Comparison of ENCODE assay signal across 8 mouse cellular contexts in genomic region chrX:18163917-18164624, GRCm38 (mm10). TPM values are rescaled to one million over a fixed set of nuclear protein-coding genes. Genes with fewer than 3 reads are reported as not detected.
DNase-seq lines count a peak whose midpoint lies in the region; ATAC-seq and TF ChIP-seq lines count a peak whose summit lies in the region.

No protein-coding gene starts in this region.

- H3K27ac ChIP-seq in kidney, adult 2 months (ENCODE audit: insufficient read depth, low read depth, low read length): peak overlapping the region; percentile 94
- H3K27ac ChIP-seq in lung, embryonic 14.5 days (ENCODE audit: low read depth): peak overlapping the region; percentile 98
- peak overlapping the region; percentile 96 for H3K27ac ChIP-seq in neural tube, embryonic 15.5 days (replicated peaks)

- H3K4me2 ChIP-seq in lung, embryonic 14.5 days: peak overlapping the region; percentile 57
- H3K4me2 ChIP-seq in neural tube, embryonic 15.5 days: peak overlapping the region; percentile 63

- no peaks in the 10 kb centered on the region for H3K4me1 ChIP-seq in kidney, adult 2 months (ENCODE audit: control insufficient read depth, insufficient read depth, low read length)
- H3K4me1 ChIP-seq in lung, embryonic 14.5 days (ENCODE audit: insufficient read depth): no peaks in the 10 kb centered on the region
- H3K4me1 ChIP-seq in neural tube, embryonic 15.5 days: no peaks in the 10 kb centered on the region

- no peaks in the 10 kb centered on the region for H3K36me3 ChIP-seq in kidney, adult 2 months (ENCODE audit: control insufficient read depth, insufficient read depth, low read length)
- H3K36me3 ChIP-seq in lung, embryonic 14.5 days (ENCODE audit: insufficient read depth): no peaks in the 10 kb centered on the region
- H3K36me3 ChIP-seq in neural tube, embryonic 15.5 days: no peaks in the 10 kb centered on the region

- no peak for TF ChIP-seq CTCF in kidney, adult 2 months (conservative IDR thresholded peaks at IDR 0.05; ENCODE audit: insufficient read depth, insufficient read length, low read depth, low read length)
- TF ChIP-seq CTCF in lung, embryonic 14.5 days (IDR thresholded peaks at IDR 0.05; ENCODE audit: low read depth): no peak

- ATAC-seq in lung, embryonic 14.5 days (ENCODE audit: insufficient read depth): no peak
- no peak for ATAC-seq in neural tube, embryonic 15.5 days (ENCODE audit: low FRiP score)

- peak; percentile 6 for DNase-seq in urinary bladder, postnatal 14 days (ENCODE audit: low spot score)
- DNase-seq in urinary bladder, postnatal 4 days (ENCODE audit: low spot score in 2 of 2): no peak
- peak; percentile 24 to 39 for DNase-seq in cerebellum, postnatal 10 days
- DNase-seq in heart, adult 8-10 months (ENCODE audit: low spot score): peak; percentile 20
- DNase-seq in kidney, adult 2 months: peak; percentile 32
- peak; percentile 40 for DNase-seq in lung, embryonic 14.5 days
- no peak for DNase-seq in layer of hippocampus, postnatal 36 days

- no peaks in the 10 kb centered on the region for H3K9me3 ChIP-seq in lung, embryonic 14.5 days (ENCODE audit: low read depth, low read length)
- no peaks in the 10 kb centered on the region for H3K9me3 ChIP-seq in neural tube, embryonic 15.5 days (replicated peaks)

- H3K9ac ChIP-seq in lung, embryonic 14.5 days: peak overlapping the region; percentile 90
- H3K9ac ChIP-seq in neural tube, embryonic 15.5 days (replicated peaks): peak overlapping the region; percentile 83

- H3K27me3 ChIP-seq in kidney, adult 2 months (replicated peaks; ENCODE audit: control insufficient read depth, insufficient read depth, low read length): no peaks in the 10 kb centered on the region
- H3K27me3 ChIP-seq in lung, embryonic 14.5 days (ENCODE audit: insufficient read depth, low read length): no peaks in the 10 kb centered on the region
- H3K27me3 ChIP-seq in neural tube, embryonic 15.5 days (replicated peaks): no peaks in the 10 kb centered on the region

- TF ChIP-seq POLR2A in kidney, adult 2 months (IDR thresholded peaks at IDR 0.05; ENCODE audit: low read depth, low read length): no peak

- 2% methylated on average over 10 of the region's 10 CpGs for WGBS in kidney, adult 2 months
- WGBS in lung, embryonic 14.5 days: 2% methylated on average over 10 of the region's 10 CpGs
- WGBS in neural tube, embryonic 15.5 days: 2% methylated on average over 10 of the region's 10 CpGs

- peak overlapping the region; percentile 84 for H3K4me3 ChIP-seq in kidney, adult 2 months (ENCODE audit: insufficient read depth, low read depth, low read length)
- H3K4me3 ChIP-seq in lung, embryonic 14.5 days (ENCODE audit: low read depth, low read length): peak overlapping the region; percentile 70
- peak overlapping the region; percentile 78 for H3K4me3 ChIP-seq in neural tube, embryonic 15.5 days (replicated peaks)

RNA-seq across cellular contexts. Expression of gene Kdm6a, which starts 1.7 kb away (rescaled TPM):
- 10 to 100 TPM; 13.7 to 42.3 (median 27.4) TPM for total RNA-seq in heart, adult 8-10 months (2022)
- polyA plus RNA-seq in kidney, adult 2 months (2012; rRNA removed): 15.8 and 17.8 TPM in 2 replicates
- 28.5 and 39.6 TPM in 2 replicates for polyA plus RNA-seq in lung, embryonic 14.5 days (2014; fragmentation: Nextera tagmentation; extraction: Ambion mirVana)
- polyA plus RNA-seq in neural tube, embryonic 15.5 days (2015; fragmentation: Nextera tagmentation; extraction: Ambion mirVana): 15.8 and 18.3 TPM in 2 replicates
- total RNA-seq in layer of hippocampus, postnatal 36 days (2021): 10 to 100 TPM; 41.2 to 53.8 TPM

RNA-seq across cellular contexts. Expression of gene Dusp21, which starts 18.4 kb away (rescaled TPM):
- not detected for total RNA-seq in heart, adult 8-10 months (2022)
- polyA plus RNA-seq in kidney, adult 2 months (2012; rRNA removed): not detected in 2 replicates
- not detected in 2 replicates for polyA plus RNA-seq in lung, embryonic 14.5 days (2014; fragmentation: Nextera tagmentation; extraction: Ambion mirVana)
- polyA plus RNA-seq in neural tube, embryonic 15.5 days (2015; fragmentation: Nextera tagmentation; extraction: Ambion mirVana): not detected in 2 replicates
- total RNA-seq in layer of hippocampus, postnatal 36 days (2021): not detected

Comparison
In these comparisons a context has a peak if more than half of its experiments do, and no peak if none do; other contexts are left out.
1. DNase-seq: peak in urinary bladder, postnatal 14 days (single experiment), cerebellum, postnatal 10 days (2 of 2), heart, adult 8-10 months (single experiment), kidney, adult 2 months (single experiment) and lung, embryonic 14.5 days (single experiment); none in urinary bladder, postnatal 4 days (0 of 2) and layer of hippocampus, postnatal 36 days (0 of 2).
2. Peak in every context shown above with its lines, with median percentiles within 50 percentile points of each other: H3K27ac ChIP-seq and H3K4me3 ChIP-seq.